Mouse (Mus musculus) CD8-positive naive resting alpha-beta T cell, adult 2 months (primary cell): Measurements from ENCODE around the gene Pax2.

ENCODE experiments used
- DNase-seq, 2 experiments: peaks; one replicate each; pipeline ENCODE4 v3.0.0; 2022; ENCODE audit warnings: low read depth in 2 of 2, low spot score in 2 of 2

Pax2 gene

GRCm38 (mm10) chr19:44771499-44771898 is 15.7 kb downstream of the Pax2 start:
- no peak for DNase-seq

- DNase-seq: no peak
Measured at GRCm38 (mm10) chr19:44781987-44782386, 26.1 kb downstream of the Pax2 start.

- DNase-seq: no peak
Measured at GRCm38 (mm10) chr19:44784391-44784790, 28.5 kb downstream of the Pax2 start.

DNA sequence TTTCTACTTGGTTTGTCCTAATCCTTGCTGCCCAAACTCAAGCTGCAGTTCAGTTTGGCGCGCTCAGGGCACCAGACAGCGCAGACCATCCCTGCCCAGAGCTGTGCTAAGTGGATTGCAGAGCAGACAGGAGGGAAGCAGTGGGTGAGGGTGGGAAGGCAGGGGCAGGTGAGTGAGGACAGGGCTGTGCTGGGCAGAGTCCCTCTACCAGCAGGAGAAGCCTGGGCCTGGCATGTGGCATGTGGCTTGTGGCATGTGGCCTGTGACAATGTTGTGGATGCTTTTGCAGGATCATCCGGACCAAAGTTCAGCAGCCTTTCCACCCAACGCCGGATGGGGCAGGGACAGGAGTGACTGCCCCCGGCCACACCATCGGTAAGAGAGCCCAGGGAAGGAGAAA is 32.6 kb downstream of the Pax2 start:
- no peak for DNase-seq

GRCm38 (mm10) chr19:44791981-44792380 is 36.1 kb downstream of the Pax2 start:
- no peak for DNase-seq

DNA sequence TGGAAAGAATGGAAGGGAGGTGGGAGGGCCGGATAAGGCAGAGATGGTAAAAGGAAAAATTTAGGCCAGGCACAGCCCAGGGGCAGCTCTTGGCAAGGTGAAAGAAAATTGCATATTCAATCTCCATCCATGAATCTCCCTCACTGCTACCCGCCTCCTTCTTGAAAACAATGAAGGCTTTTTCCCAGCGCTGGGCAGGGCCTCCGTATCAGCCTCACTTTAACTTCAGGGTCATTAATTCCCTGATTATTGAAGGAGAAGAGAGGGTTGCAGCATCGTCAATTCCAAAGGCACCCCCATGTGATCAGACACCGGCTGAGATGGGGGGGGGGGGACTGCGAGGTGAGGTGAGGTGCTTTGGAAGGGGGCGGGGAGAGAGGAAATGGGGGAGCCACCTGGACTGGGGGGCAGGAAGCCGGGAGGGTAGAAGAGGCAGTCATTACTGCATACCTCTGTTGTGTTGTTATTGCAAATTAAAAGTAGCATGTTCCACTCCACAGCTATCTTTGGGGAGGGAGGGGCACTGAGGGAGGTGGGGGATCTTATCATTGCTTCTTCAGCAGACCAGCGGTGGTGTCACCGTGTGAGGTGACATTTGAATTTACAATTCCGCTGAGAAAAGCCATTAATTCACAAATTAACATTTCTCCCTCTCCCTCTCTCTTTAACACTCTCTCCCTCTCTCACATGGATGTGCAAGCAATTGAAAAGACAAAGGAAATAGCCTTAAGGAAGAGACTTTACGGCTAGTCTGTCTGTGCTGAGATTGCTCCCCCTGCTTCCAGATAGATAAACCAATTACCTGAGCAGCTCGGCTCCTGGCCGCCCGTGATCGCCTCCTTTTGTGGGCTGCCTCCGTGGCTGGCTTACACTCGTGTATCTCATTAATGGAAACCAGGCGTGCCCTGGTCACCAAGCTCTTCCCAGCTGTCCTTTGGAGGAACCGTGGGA is 41.5 kb downstream of the Pax2 start:
- no peak for DNase-seq

DNA sequence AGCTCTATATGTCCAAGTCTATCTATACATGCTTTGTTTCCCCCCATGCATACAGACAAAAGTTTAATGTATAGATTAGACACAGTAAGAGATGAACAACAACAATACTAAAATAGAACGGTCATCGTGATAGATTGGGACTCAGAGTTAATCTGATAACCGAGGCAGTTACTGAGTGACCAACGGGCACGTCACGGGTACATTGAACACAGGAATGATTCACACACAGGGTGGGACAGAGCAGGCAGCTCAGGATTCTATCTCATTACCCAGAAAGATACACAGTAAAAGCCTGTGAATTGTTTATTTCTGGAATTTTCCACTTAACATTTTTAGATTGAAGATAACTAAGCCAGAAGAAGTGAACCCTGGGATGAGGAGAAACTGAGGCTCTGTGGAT is 42.9 kb downstream of the Pax2 start:
- DNase-seq: no peak

DNA sequence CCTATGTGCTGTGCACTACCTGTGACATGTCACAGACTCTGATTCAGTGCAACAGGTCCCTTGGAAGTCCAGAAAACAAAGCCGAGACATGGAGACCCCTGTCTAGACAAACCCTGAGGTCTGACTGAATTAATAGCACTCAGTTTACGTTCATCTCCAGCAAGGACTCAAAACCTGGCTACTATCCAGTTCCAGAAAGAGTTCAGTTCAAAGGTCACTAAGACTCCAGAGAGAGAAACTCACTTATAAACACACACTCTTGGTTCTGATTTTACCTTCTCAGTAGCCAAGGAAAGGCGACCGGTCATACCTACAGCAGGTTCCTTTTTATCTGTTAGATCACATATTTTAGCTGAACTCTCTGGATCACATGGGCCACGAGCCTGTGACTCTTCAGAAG is 43.3 kb downstream of the Pax2 start:
- DNase-seq: no peak

DNA sequence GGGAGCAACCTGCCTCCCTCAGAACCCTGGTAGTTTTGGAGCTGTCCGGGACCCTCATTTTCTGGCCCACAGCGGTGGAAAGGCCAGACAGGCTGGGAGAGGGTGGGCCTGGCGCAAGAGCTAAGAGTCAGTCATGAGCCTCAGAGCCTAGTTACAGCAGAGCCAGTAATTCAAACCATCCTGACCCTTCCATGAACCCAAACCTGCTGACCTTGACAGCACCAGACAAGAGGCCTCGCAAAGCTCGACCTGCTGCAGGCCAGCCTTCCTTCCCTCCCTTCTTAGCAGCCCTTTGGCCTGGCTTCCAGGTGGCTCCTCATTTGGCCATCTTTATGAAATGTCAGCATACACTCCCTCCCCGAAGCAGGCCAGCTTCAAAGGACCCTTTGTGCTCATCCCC is 44.5 kb downstream of the Pax2 start:
- DNase-seq: no peak

GRCm38 (mm10) chr19:44808734-44809133 is 52.9 kb downstream of the Pax2 start:
- DNase-seq: no peak

DNA sequence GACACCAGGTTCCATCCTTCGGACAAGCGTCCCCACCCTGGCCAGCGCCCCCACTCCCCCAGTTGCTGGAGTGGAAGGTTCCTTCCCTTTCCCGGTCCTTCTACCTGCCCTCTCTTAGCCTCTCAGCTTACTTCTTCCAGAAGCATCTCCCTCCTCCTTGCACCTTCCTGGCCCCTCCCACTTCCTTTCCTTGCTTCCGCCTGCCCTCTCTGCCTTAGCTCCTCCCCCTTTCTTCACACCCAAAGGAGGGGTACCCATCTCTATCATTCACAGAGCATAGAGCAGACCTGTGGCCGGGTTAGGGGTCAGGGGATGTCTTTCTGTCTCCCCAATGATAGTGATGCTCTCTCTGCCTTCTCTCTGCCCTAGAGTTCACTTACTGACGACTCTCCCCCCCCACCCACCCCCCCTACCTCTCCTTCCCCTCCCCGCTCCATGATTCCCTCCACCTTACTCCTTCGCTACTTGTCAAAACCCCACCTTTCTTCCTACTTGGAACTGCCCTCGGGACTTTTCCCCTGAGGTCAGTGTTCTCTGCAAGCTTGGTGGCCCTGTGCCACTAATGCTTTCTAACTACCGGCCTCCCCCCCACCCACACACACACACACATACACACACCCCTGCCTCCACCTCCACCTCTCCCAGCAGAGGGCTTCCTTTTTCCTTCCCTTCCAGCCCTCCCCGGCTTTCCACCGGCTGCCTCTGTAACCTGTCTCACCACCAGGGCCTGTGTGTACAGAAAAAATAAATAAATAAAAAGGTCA is 57.0 kb downstream of the Pax2 start:
- no peak for DNase-seq

GRCm38 (mm10) chr19:44815111-44815510 is 59.3 kb downstream of the Pax2 start:
- DNase-seq: no peak

GRCm38 (mm10) chr19:44817403-44818128 is 61.7 kb downstream of the Pax2 start:
- DNase-seq: no peak

- no peak for DNase-seq
Measured at GRCm38 (mm10) chr19:44818676-44819075, 62.8 kb downstream of the Pax2 start.

- DNase-seq: no peak
Measured at GRCm38 (mm10) chr19:44821581-44821980, 65.7 kb downstream of the Pax2 start.

DNA sequence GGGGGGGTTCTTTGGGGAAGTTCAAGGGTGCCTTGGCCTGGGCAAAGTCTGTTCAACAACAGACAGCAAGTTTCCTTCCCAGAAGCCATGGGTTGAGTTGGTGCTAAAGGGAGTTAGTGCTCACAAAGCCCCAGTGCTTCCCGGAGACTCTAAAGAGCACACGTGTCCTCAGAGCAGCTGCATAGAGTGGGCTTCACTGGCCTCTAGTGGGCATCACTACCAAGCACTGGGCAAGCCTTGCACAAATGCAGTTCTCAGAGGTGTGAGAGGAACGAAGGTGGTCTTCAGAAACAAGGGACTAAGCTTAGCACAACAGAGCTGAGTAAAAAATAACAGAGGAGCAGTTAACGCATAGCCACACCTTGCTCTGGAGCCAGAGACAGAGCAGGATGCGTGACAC is 66.5 kb downstream of the Pax2 start:
- DNase-seq: no peak

DNA sequence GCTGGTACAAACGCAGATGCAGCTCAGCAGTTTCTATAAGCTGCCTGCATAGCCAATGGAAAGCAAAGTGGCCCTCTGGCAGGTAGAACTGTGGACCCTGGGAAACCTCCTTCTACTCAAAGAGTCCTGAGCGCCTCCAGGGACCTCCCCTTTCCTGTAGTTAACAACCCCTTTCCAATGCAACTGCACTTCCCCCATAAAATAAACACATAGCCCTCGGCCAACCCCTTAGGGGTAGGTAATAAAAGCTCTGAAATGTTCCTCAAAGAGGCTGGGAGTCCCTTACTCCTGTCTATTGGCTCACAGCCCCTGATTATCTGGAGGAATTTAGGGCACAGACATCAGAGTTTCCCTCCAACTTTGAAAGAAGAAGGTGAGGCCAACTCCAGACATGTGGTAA is 67.8 kb downstream of the Pax2 start:
- no peak for DNase-seq

GRCm38 (mm10) chr19:44825216-44825768 is 69.4 kb downstream of the Pax2 start:
- no peak for DNase-seq

- DNase-seq: no peak
Measured at GRCm38 (mm10) chr19:44825819-44826218, 70.0 kb downstream of the Pax2 start.

- no peak for DNase-seq
Measured at GRCm38 (mm10) chr19:44833391-44833790, 77.5 kb downstream of the Pax2 start.
